Mouse (Mus musculus) stomach, postnatal 0 days (tissue): ENCODE results near the gene Ythdc1.

Source experiments
- CTCF ChIP-seq: IDR thresholded peaks from 2 replicates; pipeline ENCODE4 v1.5.1; 2016; ENCODE audit warnings: antibody characterized with exemption, low read depth, mild to moderate bottlenecking, moderate library complexity
- EP300 ChIP-seq: optimal IDR thresholded peaks from 2 replicates; pipeline ENCODE3; 2016; ENCODE audit warnings: antibody characterized with exemption

GRCm38 (mm10) chr5:86839472-86839871, 35.5 kb downstream of the Ythdc1 start:
- TF ChIP-seq CTCF, result no peak
- TF ChIP-seq EP300, result no peak
